Mouse (Mus musculus): Measurements from ENCODE around the gene Abhd13. TPM values are rescaled to one million over a fixed set of nuclear protein-coding genes. Genes with fewer than 3 reads are reported as not detected.
A peak's percentile ranks its signal among the peaks of the same experiment; 100 is the strongest.

Abhd13 gene
- polyA plus RNA-seq, 1 experiment from 2014 or later: 20.5 TPM

DNA sequence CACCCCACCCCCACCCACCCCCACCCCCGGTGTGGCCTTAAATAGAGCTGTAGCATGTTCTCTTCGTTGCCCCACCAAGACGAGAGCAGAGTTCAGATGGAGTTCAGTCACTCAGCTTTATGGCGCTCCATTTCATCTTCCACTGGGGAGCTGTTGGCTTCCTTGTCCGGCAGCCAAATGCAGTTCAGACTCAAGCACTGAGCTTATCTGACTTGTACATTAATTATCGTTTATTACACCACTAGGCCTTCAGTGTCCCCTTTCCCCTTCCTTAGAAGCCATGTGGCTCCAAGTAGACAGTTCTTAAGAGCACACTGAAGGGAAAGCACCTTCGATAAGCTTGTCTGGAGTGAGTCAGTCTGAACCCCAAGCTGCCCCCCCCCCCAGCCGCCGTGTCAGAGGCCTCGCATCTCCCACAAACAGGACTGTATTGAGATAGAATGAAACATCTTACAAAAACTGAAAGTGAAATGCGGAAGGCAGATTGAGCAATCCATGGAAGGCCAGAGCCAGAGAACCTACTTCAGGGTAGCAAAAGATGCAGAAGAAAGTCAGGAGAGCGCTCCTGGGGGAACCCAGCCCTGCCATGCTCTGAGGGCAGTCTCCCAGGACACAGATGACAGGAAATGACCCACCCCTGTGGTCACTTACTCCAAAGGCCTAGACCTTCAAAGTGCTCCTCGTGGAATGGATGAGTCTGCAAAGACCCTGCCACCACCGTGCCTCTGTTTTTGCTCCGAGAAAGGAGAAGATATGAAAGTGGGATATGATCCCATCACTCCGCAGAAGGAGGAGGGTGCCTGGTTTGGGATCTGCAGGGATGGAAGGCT, 28.9 kb downstream of the Abhd13 start, which contains the start of gene Tnfsf13b:
Gene Tnfsf13b, plus strand, starts transcription at position 312 of the 830 bp plus-strand sequence.
- no peaks in the 10 kb centered on the region; the same call in 1 of the 2 replicates for H3K27me3 ChIP-seq (ENCODE audit: control insufficient read depth, insufficient read depth, low read length)
- H3K9ac ChIP-seq (ENCODE audit: low read length): peak within 1 kb of the TSS; percentile 57
- H3K9me3 ChIP-seq (ENCODE audit: control insufficient read depth, low read length): no peaks in the 10 kb centered on the region
- WGBS: 77% methylated on average over 16 of the region's 16 CpGs
- H3K27ac ChIP-seq (ENCODE audit: low read depth, low read length): no peak within 1 kb of the TSS
- H3K4me3 ChIP-seq (ENCODE audit: low read depth, low read length): peak within 1 kb of the TSS; percentile 44
- ATAC-seq (replicated peaks; ENCODE audit: low FRiP score) (no peak), DNase-seq (ENCODE audit: low spot score) (no peak)
- H3K4me2 ChIP-seq (ENCODE audit: low read depth, low read length, severe bottlenecking): peak within 1 kb of the TSS; percentile 58
- no peaks in the 10 kb centered on the region for H3K36me3 ChIP-seq (ENCODE audit: control insufficient read depth, insufficient read depth, low read length)
- H3K4me1 ChIP-seq (replicated peaks; ENCODE audit: control insufficient read depth, insufficient read depth, low read length): peaks cover 7% of the 10 kb centered on the region; the same call in 1 of the 2 replicates

- 4% methylated on average over 29 of the region's 29 CpGs for WGBS
- ATAC-seq (replicated peaks; ENCODE audit: low FRiP score): peak; percentile 61; the same call in 1 of the 2 replicates
- H3K27ac ChIP-seq (ENCODE audit: low read depth, low read length): no peak overlapping the region
These were observed 29.6 kb downstream of the Abhd13 start for GRCm38 (mm10) chr8:10006986-10007659.

DNA sequence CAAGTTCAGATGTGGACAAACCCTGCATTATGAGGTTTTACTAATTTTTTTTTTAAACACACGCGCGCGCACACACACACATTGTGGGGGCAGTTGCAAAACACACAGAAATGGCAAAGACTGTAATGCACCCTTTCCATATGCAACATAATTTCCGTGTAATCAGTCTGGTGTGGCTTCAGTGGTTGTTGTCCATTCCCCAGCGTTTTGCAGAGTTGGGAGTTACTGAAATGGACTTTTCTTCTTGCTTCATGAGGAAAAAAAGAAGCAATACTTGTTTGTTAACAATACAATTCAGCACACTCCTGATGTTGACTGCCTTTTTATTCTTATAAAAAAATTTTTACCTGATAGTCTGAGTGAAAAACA, 30.1 kb downstream of the Abhd13 start:
- Histone ChIP-seq H3K4me3 (ENCODE audit: low read depth, low read length) (peak overlapping the region; percentile 44), H3K4me2 (ENCODE audit: low read depth, low read length, severe bottlenecking) (peak overlapping the region; percentile 58), H3K4me1 (replicated peaks; ENCODE audit: control insufficient read depth, insufficient read depth, low read length) (peaks cover 7% of the 10 kb centered on the region; the same call in 1 of the 2 replicates), H3K9me3 (ENCODE audit: control insufficient read depth, low read length) (no peaks in the 10 kb centered on the region), H3K27ac (ENCODE audit: low read depth, low read length) (no peak overlapping the region), H3K9ac (ENCODE audit: low read length) (peak overlapping the region; percentile 57; the same call in 1 of the 2 replicates), H3K27me3 (ENCODE audit: control insufficient read depth, insufficient read depth, low read length) (no peaks in the 10 kb centered on the region; the same call in 1 of the 2 replicates), H3K36me3 (ENCODE audit: control insufficient read depth, insufficient read depth, low read length) (no peaks in the 10 kb centered on the region)
- 40% methylated on average over 6 of the region's 6 CpGs for WGBS
- no peak for ATAC-seq (replicated peaks; ENCODE audit: low FRiP score)
- no peak for DNase-seq (ENCODE audit: low spot score)

More at GRCm38 (mm10) chr8:10006986-10007659, 29.6 kb downstream of the Abhd13 start:
- Histone ChIP-seq H3K4me3 (ENCODE audit: low read depth, low read length) (peak overlapping the region; percentile 44), H3K27me3 (ENCODE audit: control insufficient read depth, insufficient read depth, low read length) (no peaks in the 10 kb centered on the region; the same call in 1 of the 2 replicates), H3K4me1 (replicated peaks; ENCODE audit: control insufficient read depth, insufficient read depth, low read length) (peaks cover 7% of the 10 kb centered on the region; the same call in 1 of the 2 replicates), H3K9ac (ENCODE audit: low read length) (peak overlapping the region; percentile 57), H3K4me2 (ENCODE audit: low read depth, low read length, severe bottlenecking) (peak overlapping the region; percentile 58), H3K36me3 (ENCODE audit: control insufficient read depth, insufficient read depth, low read length) (no peaks in the 10 kb centered on the region), H3K9me3 (ENCODE audit: control insufficient read depth, low read length) (no peaks in the 10 kb centered on the region)
- peak; percentile 67 for DNase-seq (ENCODE audit: low spot score)

- no peaks in the 10 kb centered on the region for H3K9me3 ChIP-seq (ENCODE audit: control insufficient read depth, low read length)
- no peak for ATAC-seq (replicated peaks; ENCODE audit: low FRiP score)
- no peak overlapping the region for H3K4me2 ChIP-seq (ENCODE audit: low read depth, low read length, severe bottlenecking)
- no peak overlapping the region for H3K4me3 ChIP-seq (ENCODE audit: low read depth, low read length)
- no peak overlapping the region for H3K9ac ChIP-seq (ENCODE audit: low read length)
- H3K27ac ChIP-seq (ENCODE audit: low read depth, low read length): no peak overlapping the region
- no peaks in the 10 kb centered on the region for H3K4me1 ChIP-seq (replicated peaks; ENCODE audit: control insufficient read depth, insufficient read depth, low read length)
- no peaks in the 10 kb centered on the region for H3K27me3 ChIP-seq (ENCODE audit: control insufficient read depth, insufficient read depth, low read length)
- DNase-seq (ENCODE audit: low spot score): no peak
- 65% methylated on average over 1 of the region's 1 CpGs for WGBS
- H3K36me3 ChIP-seq (ENCODE audit: control insufficient read depth, insufficient read depth, low read length): no peaks in the 10 kb centered on the region
These were observed 38.7 kb downstream of the Abhd13 start for GRCm38 (mm10) chr8:10016252-10016651.

DNA sequence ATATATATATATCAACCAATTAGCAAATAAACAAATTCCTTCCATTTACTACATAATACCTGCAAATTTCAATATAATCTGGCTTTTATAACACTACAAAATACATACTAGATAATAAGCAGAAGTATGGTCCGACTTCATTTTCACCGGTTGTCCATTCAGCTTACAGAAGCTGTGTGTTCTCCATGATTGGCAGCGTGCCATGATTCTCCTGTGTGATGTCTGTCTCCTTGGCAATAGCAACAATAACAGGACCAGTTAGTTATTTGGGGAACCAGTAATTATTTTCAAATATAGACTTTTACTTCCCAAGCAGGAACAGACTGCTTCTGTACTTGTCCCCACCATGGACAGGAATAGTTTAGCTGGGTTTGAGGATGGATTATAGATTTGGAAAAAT, 39.7 kb downstream of the Abhd13 start:
- WGBS: 85% methylated on average over 3 of the region's 3 CpGs
- DNase-seq (ENCODE audit: low spot score): no peak

DNA sequence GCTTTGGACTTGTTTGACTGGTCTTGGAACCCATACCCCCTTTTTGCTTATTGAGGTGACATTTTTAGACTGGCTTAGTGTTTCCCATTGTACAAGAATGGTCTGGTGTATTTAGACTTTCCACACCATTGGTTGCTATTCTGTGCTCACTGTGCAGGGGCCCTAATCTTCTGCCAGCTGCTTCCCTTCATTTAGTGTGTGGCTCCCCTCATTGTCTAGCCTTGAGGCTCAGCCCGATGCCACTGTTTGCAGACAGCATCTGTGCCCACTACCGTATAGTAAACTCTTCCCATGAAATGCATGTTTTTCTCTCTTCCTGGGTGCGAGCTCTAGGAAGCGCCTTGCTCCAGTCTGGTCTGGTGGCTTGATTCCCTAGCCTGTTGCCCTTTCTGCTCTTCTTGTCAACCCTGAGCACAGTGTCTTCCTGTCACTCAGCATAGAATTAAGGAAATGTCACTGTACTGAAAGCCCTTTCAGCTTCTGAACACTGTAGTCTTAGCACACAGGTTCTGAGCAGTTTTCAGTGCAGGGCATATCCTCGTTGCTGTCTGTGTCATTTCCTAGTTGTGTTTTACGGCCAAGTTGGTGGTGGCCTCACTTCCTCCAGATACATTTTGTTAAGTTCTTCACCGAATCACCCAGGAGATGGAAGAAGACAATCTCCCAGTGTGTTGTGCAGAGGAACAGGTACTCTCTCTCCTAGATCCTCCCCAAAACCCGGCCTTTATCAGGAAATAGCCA, 53.0 kb downstream of the Abhd13 start:
- no peak overlapping the region for H3K27ac ChIP-seq (ENCODE audit: low read depth, low read length)
- H3K9me3 ChIP-seq (ENCODE audit: control insufficient read depth, low read length): no peaks in the 10 kb centered on the region
- ATAC-seq (replicated peaks; ENCODE audit: low FRiP score) (no peak), DNase-seq (ENCODE audit: low spot score) (no peak)
- no peak overlapping the region for H3K4me2 ChIP-seq (ENCODE audit: low read depth, low read length, severe bottlenecking)
- H3K9ac ChIP-seq (ENCODE audit: low read length): no peak overlapping the region
- no peaks in the 10 kb centered on the region for H3K36me3 ChIP-seq (ENCODE audit: control insufficient read depth, insufficient read depth, low read length)
- H3K27me3 ChIP-seq (ENCODE audit: control insufficient read depth, insufficient read depth, low read length): no peaks in the 10 kb centered on the region
- no peak overlapping the region for H3K4me3 ChIP-seq (ENCODE audit: low read depth, low read length)
- 0 out of 2 replicates have a peak, but pooled peaks cover 2% of the 10 kb centered on the region for H3K4me1 ChIP-seq (replicated peaks; ENCODE audit: control insufficient read depth, insufficient read depth, low read length)
- 76% methylated on average over 8 of the region's 8 CpGs for WGBS

More for the DNA sequence above, 39.7 kb downstream of the Abhd13 start:
- Histone ChIP-seq H3K4me3 (ENCODE audit: low read depth, low read length) (no peak overlapping the region), H3K9me3 (ENCODE audit: control insufficient read depth, low read length) (no peaks in the 10 kb centered on the region), H3K4me2 (ENCODE audit: low read depth, low read length, severe bottlenecking) (no peak overlapping the region), H3K27me3 (ENCODE audit: control insufficient read depth, insufficient read depth, low read length) (no peaks in the 10 kb centered on the region), H3K27ac (ENCODE audit: low read depth, low read length) (no peak overlapping the region), H3K9ac (ENCODE audit: low read length) (no peak overlapping the region), H3K36me3 (ENCODE audit: control insufficient read depth, insufficient read depth, low read length) (no peaks in the 10 kb centered on the region), H3K4me1 (replicated peaks; ENCODE audit: control insufficient read depth, insufficient read depth, low read length) (no peaks in the 10 kb centered on the region)
- no peak for ATAC-seq (replicated peaks; ENCODE audit: low FRiP score)

- no peak overlapping the region for H3K9ac ChIP-seq (ENCODE audit: low read length)
- 87% methylated on average over 9 of the region's 9 CpGs for WGBS
- H3K27ac ChIP-seq (ENCODE audit: low read depth, low read length): no peak overlapping the region
- no peaks in the 10 kb centered on the region for H3K9me3 ChIP-seq (ENCODE audit: control insufficient read depth, low read length)
- no peak overlapping the region for H3K4me3 ChIP-seq (ENCODE audit: low read depth, low read length)
- 0 out of 2 replicates have a peak, but pooled peaks cover 2% of the 10 kb centered on the region for H3K4me1 ChIP-seq (replicated peaks; ENCODE audit: control insufficient read depth, insufficient read depth, low read length)
- H3K4me2 ChIP-seq (ENCODE audit: low read depth, low read length, severe bottlenecking): no peak overlapping the region
- no peak for DNase-seq (ENCODE audit: low spot score)
- no peaks in the 10 kb centered on the region for H3K27me3 ChIP-seq (ENCODE audit: control insufficient read depth, insufficient read depth, low read length)
- ATAC-seq (replicated peaks; ENCODE audit: low FRiP score): no peak
- H3K36me3 ChIP-seq (ENCODE audit: control insufficient read depth, insufficient read depth, low read length): no peaks in the 10 kb centered on the region
These were observed 53.7 kb downstream of the Abhd13 start for GRCm38 (mm10) chr8:10031177-10031576.

- Histone ChIP-seq H3K27me3 (ENCODE audit: control insufficient read depth, insufficient read depth, low read length) (no peaks in the 10 kb centered on the region), H3K4me1 (replicated peaks; ENCODE audit: control insufficient read depth, insufficient read depth, low read length) (no peaks in the 10 kb centered on the region), H3K9me3 (ENCODE audit: control insufficient read depth, low read length) (no peaks in the 10 kb centered on the region), H3K4me3 (ENCODE audit: low read depth, low read length) (no peak overlapping the region), H3K9ac (ENCODE audit: low read length) (no peak overlapping the region), H3K36me3 (ENCODE audit: control insufficient read depth, insufficient read depth, low read length) (no peaks in the 10 kb centered on the region), H3K27ac (ENCODE audit: low read depth, low read length) (no peak overlapping the region), H3K4me2 (ENCODE audit: low read depth, low read length, severe bottlenecking) (no peak overlapping the region)
- WGBS: 74% methylated on average over 3 of the region's 3 CpGs
- DNase-seq (ENCODE audit: low spot score) (no peak), ATAC-seq (replicated peaks; ENCODE audit: low FRiP score) (no peak)
These were observed 63.4 kb downstream of the Abhd13 start for GRCm38 (mm10) chr8:10040866-10041265.

Data from forebrain, embryonic 11.5 days (tissue).